Mouse (Mus musculus) midbrain, embryonic 10.5 days (tissue): ENCODE data around the gene 6330409D20Rik. TPM values are rescaled to one million over a fixed set of nuclear protein-coding genes. Genes with fewer than 3 reads are reported as not detected.

Experiments
- DNase-seq: peaks from one replicate; pipeline ENCODE4 v3.0.0-alpha.2; 2017; ENCODE audit warnings: low spot score
- H3K27ac ChIP-seq: fragments of 300-500 bp; sonication (generic); replicated peaks from 2 replicates; pipeline ENCODE4 v1.5.1; 2016; ENCODE audit warnings: mild to moderate bottlenecking
- H3K27me3 ChIP-seq: fragments of 300-500 bp; sonication (generic); 2 replicates; pipeline ENCODE4 v1.6.1; 2016; ENCODE audit warnings: low read depth, mild to moderate bottlenecking; ENCODE audit not compliant: poor library complexity, severe bottlenecking
- H3K36me3 ChIP-seq: fragments of 300-500 bp; sonication (generic); 2 replicates; pipeline ENCODE4 v1.6.1; 2016; ENCODE audit warnings: mild to moderate bottlenecking, moderate library complexity
- H3K4me1 ChIP-seq: fragments of 300-500 bp; sonication (generic); 2 replicates; pipeline ENCODE4 v1.6.1; 2016
- H3K4me3 ChIP-seq: fragments of 300-500 bp; sonication (generic); 2 replicates; pipeline ENCODE4 v1.5.1; 2016; ENCODE audit warnings: mild to moderate bottlenecking, moderate library complexity
- H3K9me3 ChIP-seq: fragments of 300-500 bp; sonication (generic); replicated peaks from 2 replicates; pipeline ENCODE4 v1.6.1; 2016; ENCODE audit warnings: mild to moderate bottlenecking
- WGBS: fragments of 180-500 bp; shearing (Covaris S2); methylation state at CpG from one replicate; pipeline ENCODE4 v1.1.7; 2016; 5-methylcytosine and 5-hydroxymethylcytosine counted together
- polyA plus RNA-seq: library from polyadenylated mRNA; unstranded; fragments of >200 nt; fragmentation: Nextera tagmentation; extraction: Ambion mirVana; gene quantifications from 2 replicates; pipeline ENCODE4 v1.2.1, GENCODE M21; 2016

6330409D20Rik gene
- polyA plus RNA-seq, 1 experiment from 2014 or later: 0.94 TPM

GRCm38 (mm10) chr2:32750887-32751664 is 10.3 kb upstream of the 6330409D20Rik start:
- DNase-seq: peak; percentile 85
- H3K36me3 ChIP-seq: peaks cover 61% of the 10 kb centered on the region
- WGBS: 4% methylated on average over 31 of the region's 31 CpGs

GRCm38 (mm10) chr2:32750199-32750598 is 9.4 kb upstream of the 6330409D20Rik start:
- 75% methylated on average over 7 of the region's 7 CpGs for WGBS
- H3K36me3 ChIP-seq: peaks cover 70% of the 10 kb centered on the region
- H3K4me1 ChIP-seq: peaks cover 31% of the 10 kb centered on the region
- peak overlapping the region; percentile 53; the same call in 1 of the 2 replicates for H3K4me3 ChIP-seq
- no peak for DNase-seq
- no peaks in the 10 kb centered on the region for H3K9me3 ChIP-seq
- H3K27ac ChIP-seq: peak overlapping the region; percentile 78; the same call in 1 of the 2 replicates
- peaks cover 30% of the 10 kb centered on the region for H3K27me3 ChIP-seq

More at GRCm38 (mm10) chr2:32750887-32751664, 10.3 kb upstream of the 6330409D20Rik start:
- Histone ChIP-seq H3K4me3 (peak overlapping the region; percentile 53), H3K27me3 (peaks cover 37% of the 10 kb centered on the region), H3K9me3 (no peaks in the 10 kb centered on the region), H3K4me1 (peaks cover 31% of the 10 kb centered on the region), H3K27ac (peak overlapping the region; percentile 78)

GRCm38 (mm10) chr2:32749082-32749481 is 8.3 kb upstream of the 6330409D20Rik start:
- H3K36me3 ChIP-seq: peaks cover 70% of the 10 kb centered on the region
- H3K4me1 ChIP-seq: peaks cover 31% of the 10 kb centered on the region
- 92% methylated on average over 16 of the region's 16 CpGs for WGBS
- no peak overlapping the region for H3K4me3 ChIP-seq
- H3K27ac ChIP-seq: no peak overlapping the region
- H3K9me3 ChIP-seq: no peaks in the 10 kb centered on the region
- no peak for DNase-seq
- H3K27me3 ChIP-seq: peaks cover 23% of the 10 kb centered on the region

GRCm38 (mm10) chr2:32744272-32744982 is 3.6 kb upstream of the 6330409D20Rik start:
- Histone ChIP-seq H3K4me1 (peaks cover 29% of the 10 kb centered on the region), H3K27ac (no peak overlapping the region), H3K9me3 (no peaks in the 10 kb centered on the region), H3K4me3 (no peak overlapping the region), H3K27me3 (peaks cover 46% of the 10 kb centered on the region), H3K36me3 (peaks cover 49% of the 10 kb centered on the region)
- DNase-seq: no peak
- 83% methylated on average over 15 of the region's 15 CpGs for WGBS

- peak; percentile 84 for DNase-seq
- peak overlapping the region; percentile 89 for H3K27ac ChIP-seq
- H3K4me3 ChIP-seq: peak overlapping the region; percentile 85
- peaks cover 34% of the 10 kb centered on the region for H3K4me1 ChIP-seq
- peaks cover 48% of the 10 kb centered on the region for H3K27me3 ChIP-seq
- no peaks in the 10 kb centered on the region for H3K9me3 ChIP-seq
- H3K36me3 ChIP-seq: peaks cover 30% of the 10 kb centered on the region
- WGBS: 4% methylated on average over 18 of the region's 18 CpGs
Observed at GRCm38 (mm10) chr2:32742173-32742531, 1.3 kb upstream of the 6330409D20Rik start.

GRCm38 (mm10) chr2:32741273-32742172 is 707 bp upstream of the 6330409D20Rik start:
- H3K9me3 ChIP-seq: no peaks in the 10 kb centered on the region
- peaks cover 24% of the 10 kb centered on the region for H3K36me3 ChIP-seq
- peaks cover 35% of the 10 kb centered on the region for H3K4me1 ChIP-seq
- peak overlapping the region; percentile 85 for H3K4me3 ChIP-seq
- peak overlapping the region; percentile 89 for H3K27ac ChIP-seq
- peaks cover 48% of the 10 kb centered on the region for H3K27me3 ChIP-seq
- 1% methylated on average over 57 of the region's 58 CpGs for WGBS
- peak; percentile 76 for DNase-seq

- Histone ChIP-seq H3K4me1 (peaks cover 48% of the 10 kb centered on the region), H3K9me3 (no peaks in the 10 kb centered on the region), H3K27ac (no peak overlapping the region), H3K4me3 (no peak overlapping the region), H3K27me3 (peaks cover 47% of the 10 kb centered on the region), H3K36me3 (0 out of 2 replicates have a peak, but pooled peaks cover 2% of the 10 kb centered on the region)
- DNase-seq: no peak
- WGBS: 79% methylated on average over 4 of the region's 4 CpGs
Observed at GRCm38 (mm10) chr2:32739311-32739710, 1.5 kb downstream of the 6330409D20Rik start.

- H3K4me1 ChIP-seq: peaks cover 39% of the 10 kb centered on the region
Observed at GRCm38 (mm10) chr2:32737008-32737407, 3.8 kb downstream of the 6330409D20Rik start.

GRCm38 (mm10) chr2:32736306-32736829 is 4.4 kb downstream of the 6330409D20Rik start:
- H3K4me1 ChIP-seq: peaks cover 37% of the 10 kb centered on the region

More at GRCm38 (mm10) chr2:32737008-32737407, 3.8 kb downstream of the 6330409D20Rik start:
- peaks cover 29% of the 10 kb centered on the region for H3K27me3 ChIP-seq
- WGBS: 54% methylated on average over 6 of the region's 6 CpGs
- no peak overlapping the region for H3K27ac ChIP-seq
- H3K4me3 ChIP-seq: no peak overlapping the region
- DNase-seq: no peak
- H3K9me3 ChIP-seq: no peaks in the 10 kb centered on the region
- no peaks in the 10 kb centered on the region for H3K36me3 ChIP-seq

GRCm38 (mm10) chr2:32734933-32735332 is 5.9 kb downstream of the 6330409D20Rik start:
- Histone ChIP-seq H3K27ac (peak overlapping the region; percentile 24; the same call in 1 of the 2 replicates), H3K4me1 (peaks cover 35% of the 10 kb centered on the region)
- no peak for DNase-seq

More at GRCm38 (mm10) chr2:32736306-32736829, 4.4 kb downstream of the 6330409D20Rik start:
- H3K27ac ChIP-seq: no peak overlapping the region; the same call in 1 of the 2 replicates
- H3K4me3 ChIP-seq: 0 out of 2 replicates have a peak overlapping the region, but pooled peaks have one; percentile 18
- no peak for DNase-seq
- no peaks in the 10 kb centered on the region for H3K36me3 ChIP-seq
- no peaks in the 10 kb centered on the region for H3K9me3 ChIP-seq
- peaks cover 22% of the 10 kb centered on the region for H3K27me3 ChIP-seq
- 62% methylated on average over 3 of the region's 3 CpGs for WGBS

GRCm38 (mm10) chr2:32734480-32734879 is 6.3 kb downstream of the 6330409D20Rik start:
- H3K4me3 ChIP-seq: no peak overlapping the region
- no peak for DNase-seq
- peaks cover 35% of the 10 kb centered on the region for H3K4me1 ChIP-seq
- H3K27me3 ChIP-seq: peaks cover 3% of the 10 kb centered on the region
- peak overlapping the region; percentile 24; the same call in 1 of the 2 replicates for H3K27ac ChIP-seq
- WGBS: 49% methylated on average over 4 of the region's 4 CpGs
- H3K36me3 ChIP-seq: no peaks in the 10 kb centered on the region
- H3K9me3 ChIP-seq: no peaks in the 10 kb centered on the region

More at GRCm38 (mm10) chr2:32734933-32735332, 5.9 kb downstream of the 6330409D20Rik start:
- Histone ChIP-seq H3K27me3 (peaks cover 8% of the 10 kb centered on the region), H3K4me3 (no peak overlapping the region), H3K36me3 (no peaks in the 10 kb centered on the region), H3K9me3 (no peaks in the 10 kb centered on the region)
- 51% methylated on average over 4 of the region's 4 CpGs for WGBS

GRCm38 (mm10) chr2:32732695-32733094 is 8.1 kb downstream of the 6330409D20Rik start:
- WGBS: 78% methylated on average over 6 of the region's 6 CpGs
- peaks cover 7% of the 10 kb centered on the region for H3K27me3 ChIP-seq
- no peak overlapping the region for H3K27ac ChIP-seq
- DNase-seq: no peak
- H3K4me1 ChIP-seq: peaks cover 44% of the 10 kb centered on the region
- H3K36me3 ChIP-seq: no peaks in the 10 kb centered on the region
- no peak overlapping the region for H3K4me3 ChIP-seq
- no peaks in the 10 kb centered on the region for H3K9me3 ChIP-seq
